Mouse (Mus musculus): ENCODE results near the gene Frat1.
"Not testable (repeated sequence)": the region's sequence is repeated elsewhere in the genome, so short reads cannot be mapped to it uniquely, and the experiment has no call there.

The Frat1 gene

DNA sequence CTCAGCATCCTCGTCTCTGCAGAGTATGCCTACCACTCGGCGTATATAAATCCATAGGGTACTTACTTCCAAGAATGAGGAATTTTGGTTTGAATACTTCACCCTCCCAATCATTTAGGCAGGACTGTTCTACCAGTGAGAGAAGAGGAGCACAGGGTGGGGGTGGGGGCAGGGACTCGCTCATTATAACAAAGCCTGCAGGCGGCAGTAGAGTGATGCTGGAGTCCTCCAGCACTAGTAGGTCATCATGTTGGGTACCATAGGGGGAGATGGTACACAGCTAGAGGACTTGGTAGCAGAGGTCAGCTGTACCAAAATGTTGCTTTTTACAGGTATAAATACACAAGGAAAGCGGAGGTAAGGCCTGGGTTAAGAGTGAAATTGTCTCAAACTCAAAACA is 14.6 kb downstream of the Frat1 start:
- no peak for DNase-seq (ENCODE audit: low spot score)

- DNase-seq (ENCODE audit: low spot score), result no peak
These were observed 16.8 kb downstream of the Frat1 start for GRCm38 (mm10) chr19:41846366-41847090.

DNA sequence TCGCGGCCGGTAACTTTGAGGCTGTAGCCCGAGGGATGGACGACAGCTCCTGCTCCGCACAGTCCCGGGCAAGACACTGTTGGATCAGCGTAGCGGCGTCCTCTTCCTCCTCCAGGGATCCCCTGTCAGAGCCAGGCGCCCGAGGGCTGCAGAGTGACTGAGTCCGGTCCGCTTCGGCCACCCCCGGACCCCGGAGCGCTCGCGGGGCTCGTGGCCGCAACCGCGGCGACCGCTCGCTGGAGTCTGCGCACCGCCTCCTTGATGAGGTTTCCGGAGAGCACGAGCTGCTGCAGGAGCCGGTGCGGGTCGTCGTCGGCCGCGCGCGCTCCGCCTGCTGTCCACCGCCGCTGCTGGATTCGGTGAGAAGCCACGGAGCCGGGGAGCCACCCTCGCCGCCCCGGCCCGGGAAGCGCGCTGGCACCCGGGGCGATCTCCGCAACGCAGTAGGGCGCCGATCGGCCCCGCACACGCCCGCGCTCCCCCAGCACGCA is 17.4 kb downstream of the Frat1 start:
- peak; percentile 31 for DNase-seq (ENCODE audit: low spot score)

- DNase-seq (ENCODE audit: low spot score), result peak; percentile 21
These were observed 17.8 kb downstream of the Frat1 start for GRCm38 (mm10) chr19:41847614-41847991.

DNA sequence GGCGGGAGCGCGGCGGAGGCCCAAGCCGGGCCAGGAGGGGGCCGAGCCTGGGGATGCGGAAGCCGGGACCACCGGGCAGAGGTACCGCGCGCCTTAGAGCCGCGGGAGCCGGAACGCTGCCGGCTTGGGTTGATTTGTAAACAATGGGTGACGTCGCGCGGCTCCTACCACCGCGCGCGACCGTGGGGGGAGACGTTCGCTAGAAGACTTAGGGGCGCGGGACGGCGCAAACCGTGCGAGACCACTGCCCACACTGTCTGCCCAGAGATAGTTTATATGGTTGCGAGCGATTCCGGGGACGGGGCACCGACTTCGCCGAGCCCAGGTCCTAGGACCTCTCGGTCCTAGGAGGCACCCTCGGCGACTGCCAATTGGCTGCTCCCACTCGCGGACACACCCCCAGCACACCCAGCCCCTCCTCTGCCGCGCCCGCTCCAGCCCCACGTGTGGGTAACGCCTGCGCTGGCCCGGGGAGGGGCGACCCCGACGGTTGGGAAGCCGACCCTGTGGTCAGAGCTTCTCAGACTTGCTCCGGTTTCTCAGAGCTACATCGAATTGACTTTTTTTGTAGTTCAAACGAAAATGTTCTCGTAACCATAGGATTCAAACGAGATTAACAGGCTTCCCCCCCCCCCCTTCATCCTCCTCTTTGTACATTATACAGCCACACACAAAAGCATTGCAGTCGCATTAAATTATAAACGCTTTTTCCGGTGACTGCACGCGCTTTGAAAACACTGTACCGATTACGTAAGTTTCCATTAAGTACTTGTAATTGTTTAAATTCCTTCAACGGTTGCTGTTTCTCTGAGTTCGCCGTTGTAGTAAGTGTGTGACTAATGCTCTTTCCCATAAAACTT is 18.5 kb downstream of the Frat1 start, which contains the start of gene Frat2:
Gene Frat2, minus strand, starts transcription at position 141 of the 860 bp plus-strand sequence.
- peak; percentile 83 for DNase-seq (ENCODE audit: low spot score)

GRCm38 (mm10) chr19:41850021-41850718 is 20.4 kb downstream of the Frat1 start:
- no peak for DNase-seq (ENCODE audit: low spot score)

- no peak for DNase-seq (ENCODE audit: low spot score)
These were observed 21.2 kb downstream of the Frat1 start for GRCm38 (mm10) chr19:41850719-41851543.

GRCm38 (mm10) chr19:41852423-41852822 is 22.7 kb downstream of the Frat1 start:
- no peak for DNase-seq (ENCODE audit: low spot score)

GRCm38 (mm10) chr19:41857086-41857762 is 27.5 kb downstream of the Frat1 start:
- DNase-seq (ENCODE audit: low spot score), result no peak

DNA sequence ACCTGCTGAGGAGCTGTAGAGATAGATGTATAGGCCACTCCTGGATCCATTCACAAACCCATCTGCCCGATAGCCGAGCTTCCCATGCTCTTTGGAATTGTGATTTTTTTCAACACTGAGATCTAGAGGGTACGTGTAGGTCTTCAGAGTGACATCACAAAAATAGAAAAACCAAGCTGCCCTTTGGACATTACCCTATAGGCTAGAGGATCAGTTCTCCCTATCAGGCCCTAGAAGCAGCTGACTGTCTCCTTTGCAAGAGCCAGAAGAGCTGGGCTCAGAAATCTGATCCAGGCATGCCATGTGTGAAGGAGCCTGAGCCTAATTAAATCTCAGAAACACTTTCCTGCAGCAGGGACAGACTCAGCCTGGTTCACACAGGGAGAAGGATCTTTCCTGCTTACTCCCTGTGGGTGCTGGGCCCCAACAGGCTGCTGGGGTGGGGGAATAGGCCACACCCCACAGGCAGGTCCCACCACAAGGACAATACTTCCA is 28.1 kb downstream of the Frat1 start:
- DNase-seq (ENCODE audit: low spot score), result no peak

GRCm38 (mm10) chr19:41866707-41867106 is 36.9 kb downstream of the Frat1 start:
- DNase-seq (ENCODE audit: low spot score), result no peak

- no peak for DNase-seq (ENCODE audit: low spot score)
These were observed 39.5 kb downstream of the Frat1 start for GRCm38 (mm10) chr19:41869296-41869695.

DNA sequence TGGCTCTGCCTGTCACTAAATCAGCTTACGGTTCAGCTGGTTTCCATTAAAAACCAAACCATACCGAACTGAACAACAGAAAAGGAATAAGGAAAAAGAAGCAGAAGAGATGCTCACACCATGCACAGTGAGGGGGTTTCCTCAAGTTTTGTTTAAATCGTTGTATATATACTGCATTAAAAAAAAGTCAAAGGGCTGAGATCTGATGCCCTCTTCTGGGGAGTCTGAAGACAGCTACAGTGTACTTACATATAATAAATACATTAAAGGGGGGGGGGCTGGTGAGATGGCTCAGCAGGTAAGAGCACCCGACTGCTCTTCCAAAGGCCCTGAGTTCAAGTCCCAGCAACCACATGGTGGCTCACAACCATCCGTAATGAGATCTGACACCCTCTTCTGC is 40.2 kb downstream of the Frat1 start:
- DNase-seq (ENCODE audit: low spot score), result not testable (repeated sequence)

GRCm38 (mm10) chr19:41872285-41872684 is 42.5 kb downstream of the Frat1 start:
- DNase-seq (ENCODE audit: low spot score), result no peak

- no peak for DNase-seq (ENCODE audit: low spot score)
These were observed 44.6 kb downstream of the Frat1 start for GRCm38 (mm10) chr19:41874356-41874755.

- DNase-seq (ENCODE audit: low spot score), result no peak
These were observed 52.1 kb downstream of the Frat1 start for GRCm38 (mm10) chr19:41881842-41882241.
